Mouse (Mus musculus) kidney, adult 2 months (tissue): ENCODE data around the gene Plpp4.

Experiments
- CTCF ChIP-seq: fragments of 200-500 bp; conservative IDR thresholded peaks from 2 replicates; pipeline ENCODE4 v1.5.1; 2011; ENCODE audit warnings: low read depth, mild to moderate bottlenecking, control low read depth, low read length, moderate library complexity, mixed read lengths; ENCODE audit not compliant: insufficient read depth, insufficient read length
- POLR2A ChIP-seq: fragments of 200-500 bp; IDR thresholded peaks from one replicate; pipeline ENCODE4 v1.6.1; 2011; ENCODE audit warnings: low read depth, low read length, control low read depth

DNA sequence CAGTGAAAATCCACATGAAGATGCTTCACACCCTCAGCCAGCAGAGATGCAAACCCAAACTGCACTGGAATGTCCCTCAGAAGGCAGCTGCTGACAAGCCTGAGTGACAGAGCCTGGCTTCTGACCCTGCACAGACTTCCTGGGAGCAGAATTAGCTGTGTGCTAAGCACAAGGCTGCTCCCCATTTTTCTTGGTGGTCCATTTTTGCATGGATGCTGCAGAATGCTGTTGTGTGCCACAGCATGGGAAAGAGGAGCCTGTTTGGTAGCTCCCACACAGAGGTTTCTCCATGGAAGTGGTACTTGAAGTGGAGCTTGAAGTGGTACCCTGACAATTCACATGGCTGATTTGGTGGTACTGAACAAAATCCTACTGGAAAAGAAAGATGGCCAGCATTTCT, 5.8 kb upstream of the Plpp4 start:
- no peak for TF ChIP-seq CTCF
- no peak for TF ChIP-seq POLR2A
